Mouse (Mus musculus) limb, embryonic 15.5 days (tissue): ENCODE results near the gene Rptn. TPM values are rescaled to one million over a fixed set of nuclear protein-coding genes. Genes with fewer than 3 reads are reported as not detected.

Experiments
- ATAC-seq: fragments of 200-750 bp; cut with Nextera tagmentation; 2 replicates; pipeline ENCODE4 v1.8.0; 2017; ENCODE audit warnings: low read depth, moderate TSS enrichment; ENCODE audit not compliant: insufficient number of reproducible peaks, low FRiP score, low TSS enrichment
- H3K27ac ChIP-seq: fragments of 300-500 bp; sonication (generic); 2 replicates; pipeline ENCODE4 v1.5.1; 2015; ENCODE audit warnings: moderate library complexity, mild to moderate bottlenecking, inconsistent platforms
- H3K27me3 ChIP-seq: fragments of 300-500 bp; sonication (generic); 2 replicates; pipeline ENCODE4 v1.6.1; 2015; ENCODE audit warnings: inconsistent platforms
- H3K36me3 ChIP-seq: fragments of 300-500 bp; sonication (generic); 2 replicates; pipeline ENCODE4 v1.6.1; 2015; ENCODE audit warnings: inconsistent platforms
- H3K4me1 ChIP-seq: fragments of 300-500 bp; sonication (generic); 2 replicates; pipeline ENCODE4 v1.6.1; 2015; ENCODE audit warnings: inconsistent platforms
- H3K4me2 ChIP-seq: fragments of 300-500 bp; sonication (generic); 2 replicates; pipeline ENCODE4 v1.6.1; 2015; ENCODE audit warnings: mild to moderate bottlenecking, inconsistent platforms
- H3K4me3 ChIP-seq: fragments of 300-500 bp; sonication (generic); 2 replicates; pipeline ENCODE4 v1.5.1; 2015; ENCODE audit warnings: mild to moderate bottlenecking, inconsistent platforms
- H3K9ac ChIP-seq: fragments of 300-500 bp; sonication (generic); 2 replicates; pipeline ENCODE4 v1.6.1; 2015; ENCODE audit warnings: inconsistent platforms
- H3K9me3 ChIP-seq: fragments of 300-500 bp; sonication (generic); 2 replicates; pipeline ENCODE4 v1.6.1; 2016; ENCODE audit warnings: inconsistent platforms
- WGBS: fragments of 180-500 bp; shearing (Covaris S2); methylation state at CpG from one replicate; pipeline ENCODE4 v1.1.7; 2015; 5-methylcytosine and 5-hydroxymethylcytosine counted together
- polyA plus RNA-seq: library from polyadenylated mRNA; unstranded; fragments of >200 nt; fragmentation: Nextera tagmentation; extraction: Ambion mirVana; gene quantifications from 2 replicates; pipeline ENCODE4 v1.2.1, GENCODE M21; 2015

The Rptn gene
- 0.05 and 0.16 TPM in 2 replicates for polyA plus RNA-seq

GRCm38 (mm10) chr3:93393366-93393765 is at the start of gene Rptn:
Gene Rptn (plus strand): TSS chr3:93393699.
- Histone ChIP-seq H3K9me3 (no peaks in the 10 kb centered on the region), H3K27me3 (no peaks in the 10 kb centered on the region), H3K4me2 (no peak within 1 kb of the TSS), H3K4me3 (no peak within 1 kb of the TSS), H3K27ac (no peak within 1 kb of the TSS), H3K36me3 (no peaks in the 10 kb centered on the region), H3K9ac (no peak within 1 kb of the TSS), H3K4me1 (no peaks in the 10 kb centered on the region)
- 65% methylated on average over 2 of the region's 2 CpGs for WGBS
- no peak for ATAC-seq

DNA sequence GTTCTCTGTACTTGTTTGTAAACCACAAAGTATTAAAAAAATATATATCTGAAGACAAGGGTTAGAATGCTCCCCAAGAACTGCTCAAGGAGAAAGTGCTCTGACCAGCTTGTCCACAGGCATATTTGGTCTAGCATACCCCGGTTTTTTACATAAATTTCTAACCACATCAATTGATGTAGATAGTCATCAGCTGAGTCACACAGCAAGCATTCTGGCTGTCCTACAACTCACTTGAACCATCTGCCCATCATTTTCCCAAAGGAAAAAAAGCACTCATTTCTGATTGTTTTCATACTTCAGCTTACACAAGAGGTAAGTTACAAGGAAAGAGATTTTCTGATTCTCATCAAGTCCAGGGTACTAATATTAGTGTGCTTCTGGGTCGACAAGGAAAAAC is 46.6 kb upstream of the Rptn start:
- Histone ChIP-seq H3K4me1 (no peaks in the 10 kb centered on the region), H3K4me2 (no peak overlapping the region), H3K9me3 (no peaks in the 10 kb centered on the region), H3K27me3 (no peaks in the 10 kb centered on the region), H3K27ac (no peak overlapping the region), H3K36me3 (no peaks in the 10 kb centered on the region), H3K4me3 (no peak overlapping the region), H3K9ac (no peak overlapping the region)
- ATAC-seq, result no peak
- WGBS, result 68% methylated on average over 2 of the region's 2 CpGs

- no peaks in the 10 kb centered on the region for H3K4me1 ChIP-seq
- WGBS, result 21% methylated on average over 7 of the region's 7 CpGs
- no peak overlapping the region for H3K4me2 ChIP-seq
- H3K27ac ChIP-seq, result no peak overlapping the region
- ATAC-seq, result no peak
- H3K9me3 ChIP-seq, result no peaks in the 10 kb centered on the region
- H3K27me3 ChIP-seq, result no peaks in the 10 kb centered on the region; the same call in 1 of the 2 replicates
- no peaks in the 10 kb centered on the region for H3K36me3 ChIP-seq
- no peak overlapping the region for H3K9ac ChIP-seq
- no peak overlapping the region for H3K4me3 ChIP-seq
These were observed 33.5 kb upstream of the Rptn start for GRCm38 (mm10) chr3:93360045-93360444.

- H3K36me3 ChIP-seq, result no peaks in the 10 kb centered on the region
- 0 out of 2 replicates have a peak overlapping the region, but pooled peaks have one; percentile 22 for H3K27ac ChIP-seq
- WGBS, result 8% methylated on average over 10 of the region's 10 CpGs
- no peak overlapping the region for H3K4me3 ChIP-seq
- no peaks in the 10 kb centered on the region for H3K4me1 ChIP-seq
- H3K9ac ChIP-seq, result no peak overlapping the region
- ATAC-seq, result no peak
- peak overlapping the region; percentile 10; the same call in 1 of the 2 replicates for H3K4me2 ChIP-seq
- H3K27me3 ChIP-seq, result no peaks in the 10 kb centered on the region; the same call in 1 of the 2 replicates
- H3K9me3 ChIP-seq, result no peaks in the 10 kb centered on the region
These were observed 31.4 kb upstream of the Rptn start for GRCm38 (mm10) chr3:93361933-93362574.

DNA sequence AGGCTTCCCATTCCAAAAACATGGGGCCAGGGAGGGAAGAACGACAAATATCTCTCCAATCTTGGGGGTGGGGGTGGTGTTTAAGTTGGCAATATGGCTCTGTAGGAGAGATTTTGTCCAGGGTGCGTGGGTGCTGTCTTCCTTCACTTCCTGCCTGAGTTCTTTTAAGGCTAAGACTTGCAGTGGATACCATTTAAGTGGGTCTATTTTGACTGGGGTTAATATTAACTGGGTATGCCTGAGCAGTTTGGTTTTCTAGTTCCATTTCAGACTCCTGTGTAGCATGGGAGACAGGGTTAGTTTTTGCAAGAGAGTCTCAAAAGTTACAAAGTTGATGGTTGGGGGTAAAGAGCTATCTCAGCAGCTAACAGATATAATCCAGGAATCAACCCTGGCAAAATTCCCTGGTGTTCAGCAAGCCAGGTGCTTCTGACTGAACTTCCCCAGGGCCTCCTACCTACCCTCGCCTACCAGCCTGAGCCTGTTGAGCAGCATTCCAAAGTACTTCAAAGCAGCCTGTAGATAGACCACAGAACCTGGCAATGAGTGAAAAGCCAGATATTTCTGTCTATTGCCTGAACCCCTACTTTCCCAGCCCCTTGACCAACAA is 26.4 kb upstream of the Rptn start:
- no peaks in the 10 kb centered on the region for H3K4me1 ChIP-seq
- 57% methylated on average over 3 of the region's 3 CpGs for WGBS
- H3K9ac ChIP-seq, result no peak overlapping the region
- H3K4me3 ChIP-seq, result no peak overlapping the region
- no peaks in the 10 kb centered on the region for H3K9me3 ChIP-seq
- H3K4me2 ChIP-seq, result no peak overlapping the region
- ATAC-seq, result no peak
- peak overlapping the region; percentile 43 for H3K27ac ChIP-seq
- H3K27me3 ChIP-seq, result no peaks in the 10 kb centered on the region; the same call in 1 of the 2 replicates
- no peaks in the 10 kb centered on the region for H3K36me3 ChIP-seq

- WGBS, result 71% methylated on average over 1 of the region's 1 CpGs
- Histone ChIP-seq H3K4me3 (no peak overlapping the region), H3K9ac (no peak overlapping the region), H3K9me3 (no peaks in the 10 kb centered on the region), H3K27ac (no peak overlapping the region), H3K4me1 (no peaks in the 10 kb centered on the region), H3K27me3 (no peaks in the 10 kb centered on the region; the same call in 1 of the 2 replicates), H3K4me2 (no peak overlapping the region), H3K36me3 (no peaks in the 10 kb centered on the region)
- no peak for ATAC-seq
These were observed 25.3 kb upstream of the Rptn start for GRCm38 (mm10) chr3:93368171-93368570.

DNA sequence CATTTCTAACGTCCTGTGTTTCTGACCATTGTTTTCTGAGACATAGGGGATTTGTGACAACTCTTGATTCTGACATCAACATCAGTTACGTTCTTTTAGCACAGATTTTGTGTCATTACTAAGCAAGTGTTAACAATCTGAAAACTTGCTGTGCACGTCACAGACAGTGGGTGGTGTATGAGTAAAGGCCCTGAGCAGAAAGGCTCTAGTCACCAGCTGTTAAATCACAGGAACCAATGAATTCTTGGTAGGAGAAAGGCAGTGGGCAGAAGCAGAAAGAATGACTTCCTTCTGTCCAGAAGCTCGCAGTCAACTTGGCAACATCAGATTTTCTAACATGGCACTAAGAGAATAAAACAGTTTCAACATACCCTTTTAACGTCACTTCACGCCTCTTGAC is 20.1 kb upstream of the Rptn start:
- WGBS, result 69% methylated on average over 6 of the region's 6 CpGs
- ATAC-seq, result no peak
- Histone ChIP-seq H3K9me3 (no peaks in the 10 kb centered on the region), H3K4me3 (no peak overlapping the region), H3K4me1 (no peaks in the 10 kb centered on the region), H3K9ac (no peak overlapping the region), H3K36me3 (no peaks in the 10 kb centered on the region), H3K27ac (no peak overlapping the region), H3K27me3 (no peaks in the 10 kb centered on the region), H3K4me2 (no peak overlapping the region)

- Histone ChIP-seq H3K36me3 (no peaks in the 10 kb centered on the region), H3K4me3 (no peak overlapping the region), H3K4me2 (no peak overlapping the region), H3K4me1 (no peaks in the 10 kb centered on the region), H3K27ac (no peak overlapping the region), H3K27me3 (no peaks in the 10 kb centered on the region), H3K9ac (no peak overlapping the region), H3K9me3 (no peaks in the 10 kb centered on the region)
- 75% methylated on average over 1 of the region's 1 CpGs for WGBS
- ATAC-seq, result no peak
These were observed 18.3 kb upstream of the Rptn start for GRCm38 (mm10) chr3:93375196-93375595.

DNA sequence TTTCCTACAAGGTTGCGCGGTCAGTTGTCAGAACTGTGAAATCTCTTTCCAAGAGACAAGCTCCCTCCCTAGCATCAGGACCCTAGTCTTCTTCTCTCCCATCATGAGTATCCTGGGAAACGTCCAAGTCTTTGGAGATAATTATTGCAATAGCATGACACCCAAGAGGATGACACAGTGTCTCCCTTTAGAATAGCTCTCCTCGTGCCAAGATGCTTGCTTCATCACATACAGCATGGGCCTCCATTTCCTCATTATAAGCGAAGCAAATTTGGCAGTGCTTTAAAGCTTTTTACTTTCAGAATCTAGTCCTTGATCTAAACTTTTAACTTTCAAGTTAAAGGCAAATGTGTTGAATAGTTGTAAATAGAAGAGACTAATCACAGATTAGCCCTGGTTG is 17.9 kb upstream of the Rptn start:
- WGBS, result 78% methylated on average over 5 of the region's 5 CpGs
- H3K4me1 ChIP-seq, result 0 out of 2 replicates have a peak, but pooled peaks cover 2% of the 10 kb centered on the region
- no peak overlapping the region for H3K4me3 ChIP-seq
- H3K27ac ChIP-seq, result no peak overlapping the region
- no peak overlapping the region for H3K4me2 ChIP-seq
- H3K27me3 ChIP-seq, result no peaks in the 10 kb centered on the region
- H3K36me3 ChIP-seq, result no peaks in the 10 kb centered on the region
- no peak for ATAC-seq
- H3K9me3 ChIP-seq, result no peaks in the 10 kb centered on the region
- no peak overlapping the region for H3K9ac ChIP-seq

DNA sequence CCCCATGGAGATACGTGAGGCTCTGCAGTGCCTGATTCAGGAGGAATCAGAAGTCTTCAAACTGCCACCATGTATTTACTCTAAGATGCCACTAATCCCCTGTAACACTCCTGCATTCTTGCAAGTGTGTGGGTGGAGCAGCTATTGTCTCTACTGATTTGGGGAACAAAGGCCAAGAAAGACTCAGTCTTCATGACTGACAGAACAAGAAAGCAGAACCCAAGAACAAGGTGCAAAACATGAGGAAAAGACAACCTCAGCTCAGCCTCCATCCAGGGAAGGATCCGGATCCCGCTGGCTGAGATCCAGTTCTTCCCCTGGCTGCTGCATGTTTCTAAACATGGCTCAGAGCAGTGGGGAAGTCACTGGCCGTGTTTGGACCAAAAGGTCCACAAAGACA is 15.4 kb upstream of the Rptn start:
- Histone ChIP-seq H3K36me3 (no peaks in the 10 kb centered on the region), H3K9ac (no peak overlapping the region), H3K4me3 (no peak overlapping the region), H3K4me2 (no peak overlapping the region), H3K27me3 (no peaks in the 10 kb centered on the region), H3K9me3 (no peaks in the 10 kb centered on the region), H3K27ac (no peak overlapping the region), H3K4me1 (0 out of 2 replicates have a peak, but pooled peaks cover 3% of the 10 kb centered on the region)
- no peak for ATAC-seq
- WGBS, result 71% methylated on average over 4 of the region's 4 CpGs

DNA sequence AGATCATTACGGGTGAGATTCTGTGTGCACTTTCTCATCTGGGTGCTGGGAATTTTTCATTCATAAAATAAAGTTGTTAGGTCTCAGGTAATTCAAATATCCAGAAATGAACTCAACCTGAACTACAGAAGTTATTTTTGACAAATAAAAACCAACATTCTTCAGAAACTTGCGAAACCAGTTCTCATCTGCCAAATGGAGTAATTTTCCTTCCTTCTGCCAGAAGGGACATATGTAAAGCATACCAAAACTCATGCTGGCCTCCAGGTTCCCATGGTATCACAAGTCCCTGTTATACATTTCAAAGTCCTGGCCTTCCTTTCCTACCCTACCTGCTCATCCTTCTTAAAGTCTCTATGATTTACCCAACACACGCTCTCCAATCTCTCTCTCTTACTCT is 10.4 kb downstream of the Rptn start:
- Histone ChIP-seq H3K9me3 (no peaks in the 10 kb centered on the region), H3K4me1 (no peaks in the 10 kb centered on the region), H3K9ac (no peak overlapping the region), H3K27ac (no peak overlapping the region), H3K4me2 (no peak overlapping the region), H3K36me3 (no peaks in the 10 kb centered on the region), H3K27me3 (no peaks in the 10 kb centered on the region), H3K4me3 (no peak overlapping the region)
- ATAC-seq, result no peak
- WGBS, result 82% methylated on average over 3 of the region's 3 CpGs

DNA sequence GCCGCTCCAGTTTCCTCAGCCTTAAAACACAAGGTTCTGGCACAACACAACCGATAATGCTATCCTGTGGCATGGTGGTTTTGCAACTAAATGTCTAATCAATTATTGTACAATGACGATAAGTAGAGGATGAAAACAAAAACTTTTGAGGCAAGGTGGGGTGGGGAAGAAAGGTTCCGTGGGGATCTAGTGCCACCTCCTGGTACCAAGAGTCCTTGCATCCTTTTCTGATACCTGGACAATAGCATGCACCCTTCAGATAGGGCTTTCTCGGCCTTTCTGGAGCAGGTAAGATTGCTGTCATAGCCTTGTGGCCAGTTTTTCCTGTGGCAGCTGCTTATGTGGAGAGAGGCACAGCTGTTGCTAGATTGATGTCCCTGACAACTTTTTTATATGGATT is 13.5 kb downstream of the Rptn start:
- WGBS, result 31% methylated on average over 5 of the region's 5 CpGs
- no peak for ATAC-seq
- Histone ChIP-seq H3K9me3 (no peaks in the 10 kb centered on the region), H3K27ac (no peak overlapping the region), H3K4me2 (no peak overlapping the region), H3K4me1 (no peaks in the 10 kb centered on the region), H3K4me3 (no peak overlapping the region), H3K27me3 (no peaks in the 10 kb centered on the region), H3K9ac (no peak overlapping the region), H3K36me3 (no peaks in the 10 kb centered on the region)
